Mouse (Mus musculus): ENCODE measurements around the gene Bpnt1.

- TF ChIP-seq CTCF (IDR thresholded peaks at IDR 0.05; ENCODE audit: low read depth, low read length) (no peak), POLR2A (IDR thresholded peaks at IDR 0.05; ENCODE audit: extremely low read depth, insufficient read depth, low read length) (no peak)
Observed at GRCm38 (mm10) chr1:185363526-185364182, 31.7 kb downstream of the Bpnt1 start.

Measured in liver, adult 2 months (tissue).